Comparison of ENCODE assay signal across 15 mouse cellular contexts in genomic region chr5:20010210-20010609, GRCm38 (mm10).
"Had no signal": no experiment of that assay in that cellular context is flagged by ENCODE, and none has a peak within 500 bp of the region (broad histone marks: within the 10 kb centered on the region; RNA-seq: fewer than 3 reads in every experiment).

No protein-coding gene starts in this region.

- DNase-seq: lung, adult 18-20 months; lung, embryonic 14.5 days; lung, postnatal 10 days; lung, postnatal 4 days; right cerebral cortex, postnatal 14 days; thymus, adult 2 months; thymus, postnatal 25 days; thymus, postnatal 4 days had no signal

- H3K4me3 ChIP-seq: liver, embryonic 12.5 days; midbrain, embryonic 10.5 days; myocyte; neural tube, embryonic 12.5 days; stomach, embryonic 15.5 days had no signal

- H3K4me1 ChIP-seq: liver, embryonic 12.5 days; midbrain, embryonic 10.5 days; neural tube, embryonic 12.5 days; stomach, embryonic 15.5 days had no signal

- H3K9ac ChIP-seq: liver, embryonic 12.5 days; liver, embryonic 14.5 days; lung, embryonic 14.5 days; neural tube, embryonic 12.5 days; stomach, embryonic 15.5 days had no signal

- H3K4me2 ChIP-seq: liver, embryonic 12.5 days; lung, embryonic 14.5 days; neural tube, embryonic 12.5 days; stomach, embryonic 15.5 days had no signal

- H3K9me3 ChIP-seq: liver, embryonic 12.5 days; midbrain, embryonic 10.5 days; neural tube, embryonic 12.5 days; stomach, embryonic 15.5 days had no signal

- H3K36me3 ChIP-seq: liver, embryonic 12.5 days; midbrain, embryonic 10.5 days; neural tube, embryonic 12.5 days; stomach, embryonic 15.5 days had no signal

- H3K27ac ChIP-seq: liver, embryonic 12.5 days; liver, embryonic 14.5 days; midbrain, embryonic 10.5 days; neural tube, embryonic 12.5 days; stomach, embryonic 15.5 days; stomach, postnatal 0 days had no signal

- H3K27me3 ChIP-seq: liver, embryonic 12.5 days; neural tube, embryonic 12.5 days; stomach, embryonic 15.5 days had no signal

- ATAC-seq: liver, embryonic 12.5 days had no signal
